Mouse (Mus musculus): ENCODE results near the gene As3mt.
"Not testable (repeated sequence)": the region's sequence is repeated elsewhere in the genome, so short reads cannot be mapped to it uniquely, and the experiment has no call there.

As3mt gene

DNA sequence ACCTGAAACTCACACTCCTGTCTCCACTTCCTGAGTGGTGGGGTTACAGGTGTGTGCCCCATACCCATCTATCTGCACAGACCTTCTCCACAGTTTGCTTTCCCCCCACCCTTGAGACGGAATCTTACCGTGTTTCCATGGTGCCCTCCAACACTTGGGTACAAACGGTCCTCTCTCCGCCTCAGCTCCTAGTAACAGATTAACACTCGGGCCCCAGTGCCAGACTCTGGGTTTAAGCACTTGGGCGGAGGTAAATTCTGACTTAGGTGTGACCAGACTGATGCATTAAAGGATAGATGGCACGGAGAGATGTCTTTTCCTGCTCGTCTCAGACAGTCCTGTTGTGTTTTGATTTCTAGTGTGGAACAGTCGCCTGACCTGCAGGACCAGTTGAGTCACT is 6.1 kb upstream of the As3mt start:
- no peak for DNase-seq

DNA sequence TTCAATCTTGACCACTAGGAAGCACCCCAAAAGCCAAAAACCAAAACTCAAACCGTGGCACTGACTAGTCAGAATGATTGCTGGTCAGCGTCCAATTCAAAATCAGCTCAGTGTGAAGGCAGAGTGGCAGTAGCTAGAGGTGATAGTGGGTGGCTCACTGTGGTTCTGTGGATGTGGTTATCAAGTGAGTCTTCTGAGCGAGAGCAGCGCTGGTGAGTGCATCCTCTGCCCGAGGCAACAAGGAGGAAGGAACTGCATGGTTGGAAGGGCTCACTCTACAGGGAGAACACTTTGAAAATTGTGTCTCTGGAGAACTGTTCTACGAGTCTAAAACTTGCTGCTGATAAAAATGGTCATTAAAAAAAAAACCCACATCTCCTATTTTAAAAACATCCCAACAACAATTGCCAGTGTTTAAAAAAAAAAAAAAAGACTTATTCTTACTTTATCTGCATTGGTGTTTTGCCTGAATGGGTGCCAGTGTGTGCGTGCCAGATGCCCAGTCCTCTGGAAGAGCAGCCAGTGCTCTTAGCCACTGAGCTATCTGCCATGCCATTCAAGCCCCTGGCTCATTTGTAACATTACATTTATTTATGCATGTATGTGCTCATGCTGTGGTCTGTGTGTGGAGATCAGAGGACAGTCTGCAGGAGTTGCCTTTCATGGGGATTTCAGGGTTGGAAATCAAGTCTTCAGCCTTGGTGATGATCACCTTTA is 1.3 kb upstream of the As3mt start:
- no peak for DNase-seq

DNA sequence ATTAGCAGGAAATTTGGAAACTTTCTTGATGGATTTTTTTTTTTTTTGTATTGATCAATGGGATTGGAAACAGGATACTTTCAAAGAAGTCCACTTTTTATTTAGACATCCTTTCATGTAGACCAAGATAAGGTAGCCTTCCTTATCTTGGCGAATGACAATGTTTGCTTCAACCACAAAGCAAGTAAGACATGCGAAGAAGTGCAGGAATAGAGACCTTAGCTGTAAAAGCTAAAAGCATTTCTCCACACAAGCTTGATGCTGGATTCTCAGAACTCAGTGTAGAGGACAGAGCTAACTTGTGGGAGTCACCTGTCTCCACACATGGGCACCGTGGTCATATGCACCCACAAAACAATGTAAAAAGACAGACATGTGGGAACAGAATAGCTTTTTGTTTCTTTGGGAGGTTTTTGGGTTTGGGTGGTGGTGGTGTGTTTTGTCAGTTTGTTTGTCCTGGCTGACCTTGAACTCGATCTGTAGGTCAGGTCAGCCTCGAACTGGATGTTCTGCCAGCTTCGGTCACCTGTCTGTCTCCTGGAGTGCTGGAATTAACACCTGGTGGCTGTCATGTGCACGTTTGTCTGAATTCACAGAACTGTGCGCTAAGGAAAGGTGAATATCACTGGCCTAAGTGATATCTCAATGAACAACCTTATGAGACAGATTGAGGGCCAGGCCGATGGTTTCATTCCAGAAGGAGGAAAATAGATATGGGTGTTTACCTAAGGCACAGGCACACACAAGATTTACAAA is 540 bp upstream of the As3mt start:
- no peak for DNase-seq

- no peak for DNase-seq
Measured at GRCm38 (mm10) chr19:46710614-46711013, 3.4 kb downstream of the As3mt start.

GRCm38 (mm10) chr19:46714234-46714633 is 7.0 kb downstream of the As3mt start:
- DNase-seq = no peak

DNA sequence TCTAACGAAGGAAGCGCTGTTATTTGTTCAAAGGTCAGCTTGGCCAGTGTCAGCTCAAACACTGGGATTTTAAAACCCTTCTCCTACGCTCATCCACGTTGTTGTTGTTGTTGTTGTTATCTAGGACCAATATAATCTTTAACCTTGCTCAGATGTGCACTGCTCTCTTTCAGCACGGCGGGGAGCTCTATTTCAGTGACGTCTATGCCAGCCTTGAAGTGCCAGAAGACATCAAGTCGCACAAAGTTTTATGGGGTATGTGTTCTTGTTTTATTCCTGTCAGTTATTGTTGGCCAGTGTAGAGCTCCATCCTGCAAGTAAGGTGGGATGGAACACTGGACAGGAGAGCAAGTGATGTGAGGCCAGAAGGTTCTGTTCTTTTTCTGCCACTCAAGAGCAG is 7.8 kb downstream of the As3mt start:
- DNase-seq = no peak

- no peak for DNase-seq
Measured at GRCm38 (mm10) chr19:46718150-46718549, 10.9 kb downstream of the As3mt start.

GRCm38 (mm10) chr19:46724411-46724810 is 17.2 kb downstream of the As3mt start:
- no peak for DNase-seq

- no peak for DNase-seq
Measured at GRCm38 (mm10) chr19:46726142-46726541, 18.9 kb downstream of the As3mt start.

DNA sequence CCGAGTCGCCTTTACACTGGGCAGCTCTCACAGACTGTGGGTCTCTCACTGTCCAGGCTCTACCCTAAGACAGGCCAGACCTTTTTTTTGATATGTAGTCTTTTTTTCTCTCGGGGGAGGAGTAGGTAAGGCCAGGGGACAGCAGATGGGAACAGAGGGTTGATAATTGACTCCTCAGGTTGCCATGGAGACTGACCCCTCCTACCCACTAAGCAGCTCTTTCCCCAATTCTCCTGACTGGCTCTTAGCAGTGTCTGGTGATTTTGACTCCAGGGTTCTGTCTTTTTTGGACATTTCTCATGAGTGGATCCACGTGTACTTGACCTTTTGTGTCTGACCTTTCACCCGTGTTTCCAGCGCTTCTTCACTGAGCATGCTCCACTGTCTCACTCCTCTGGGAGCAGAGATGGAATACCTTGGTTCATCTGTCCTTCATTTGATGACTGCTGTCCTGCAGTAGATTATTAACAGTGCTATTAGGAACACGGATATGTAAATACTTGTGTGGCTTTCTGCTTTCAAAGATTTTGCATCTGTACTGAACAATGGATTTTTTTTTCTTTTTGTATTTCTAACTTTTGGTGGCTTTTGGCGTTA is 20.0 kb downstream of the As3mt start:
- no peak for DNase-seq

DNA sequence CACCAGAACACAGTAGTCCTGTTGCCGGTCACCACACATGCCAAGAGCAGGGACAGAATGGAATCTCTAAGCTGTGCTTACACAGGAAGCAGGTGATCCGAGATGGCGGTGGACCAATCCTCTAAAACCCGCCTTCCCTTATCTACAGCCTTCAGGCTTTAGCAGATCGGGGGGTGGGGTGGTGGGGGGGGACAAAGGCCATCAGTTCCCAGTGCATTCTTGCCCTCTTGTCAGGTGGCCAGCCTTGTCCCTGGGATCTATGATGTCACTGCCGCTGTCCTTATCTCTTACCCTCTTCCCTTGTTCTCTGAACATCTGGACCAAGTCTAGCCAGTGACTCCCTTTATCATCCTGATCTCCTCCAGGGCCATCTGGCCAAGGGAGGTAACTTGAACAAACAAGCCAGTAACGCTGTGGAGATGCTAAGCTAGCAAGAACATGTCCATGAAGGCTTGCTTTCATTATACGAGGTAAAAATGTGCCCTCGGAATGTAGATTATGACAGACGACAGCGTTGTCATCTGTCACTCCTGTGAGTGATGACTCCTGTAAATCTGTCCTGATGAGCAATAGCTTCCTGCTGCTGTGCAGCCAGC is 20.8 kb downstream of the As3mt start:
- no peak for DNase-seq

- DNase-seq = no peak
Measured at GRCm38 (mm10) chr19:46728909-46729308, 21.7 kb downstream of the As3mt start.

DNA sequence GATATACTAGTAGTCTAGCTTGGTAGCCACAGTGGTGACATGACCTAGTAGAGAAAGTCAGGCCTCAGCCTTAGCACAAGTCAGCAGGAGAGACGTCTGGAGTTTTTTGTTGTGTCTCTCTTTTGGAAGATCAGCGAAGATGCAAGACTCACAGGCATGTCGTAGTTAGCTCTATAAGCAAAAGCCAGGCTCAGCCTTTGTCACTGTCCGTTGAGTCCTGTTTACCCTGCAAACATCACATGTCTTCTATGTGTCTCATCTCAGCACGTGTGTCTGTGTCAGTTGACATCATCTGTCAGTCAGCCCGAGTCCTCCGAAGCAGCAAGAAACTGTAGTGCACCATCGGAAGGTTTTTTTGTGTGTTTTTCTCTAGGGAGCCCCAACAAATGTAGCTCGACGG is 24.1 kb downstream of the As3mt start:
- no peak for DNase-seq

DNA sequence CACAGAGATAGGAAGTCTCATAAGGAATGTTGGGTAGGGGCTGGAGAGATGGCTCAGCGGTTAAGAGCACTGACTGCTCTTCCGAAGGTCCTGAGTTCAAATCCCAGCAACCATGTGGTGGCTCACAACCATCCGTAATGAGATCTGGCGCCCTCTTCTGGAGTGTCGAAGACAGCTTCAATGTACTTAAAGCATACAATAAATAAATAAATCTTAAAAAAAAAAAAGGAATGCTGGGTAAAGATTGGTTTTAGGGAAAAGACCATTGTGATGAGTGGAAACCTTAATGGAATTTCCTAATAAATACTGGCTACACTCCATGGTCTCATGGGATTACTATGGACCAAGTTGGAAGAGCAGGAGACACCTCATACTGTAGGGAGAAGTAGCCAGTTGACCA is 25.4 kb downstream of the As3mt start:
- DNase-seq = not testable (repeated sequence)

GRCm38 (mm10) chr19:46733626-46734025 is 26.4 kb downstream of the As3mt start:
- no peak for DNase-seq

DNA sequence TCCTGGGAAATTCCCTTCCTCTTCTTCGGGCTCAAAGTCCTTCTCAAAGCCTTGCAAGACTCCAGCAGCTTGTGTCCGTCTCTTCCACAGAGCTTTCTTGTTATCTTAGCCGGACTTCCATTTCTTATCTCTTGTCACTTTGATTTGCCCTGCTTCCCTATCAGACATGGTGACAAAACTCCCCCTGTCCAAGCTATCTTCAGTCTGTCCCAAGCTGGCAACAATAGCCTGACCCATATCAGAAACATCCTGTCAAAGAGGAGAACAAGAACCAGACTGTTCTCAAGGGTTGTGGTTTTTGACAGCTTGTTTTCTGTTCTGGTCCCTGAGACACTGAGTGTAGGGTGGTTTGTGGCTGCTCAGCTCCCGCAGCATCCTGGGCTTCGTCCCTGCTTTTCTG is 28.0 kb downstream of the As3mt start:
- no peak for DNase-seq

DNA sequence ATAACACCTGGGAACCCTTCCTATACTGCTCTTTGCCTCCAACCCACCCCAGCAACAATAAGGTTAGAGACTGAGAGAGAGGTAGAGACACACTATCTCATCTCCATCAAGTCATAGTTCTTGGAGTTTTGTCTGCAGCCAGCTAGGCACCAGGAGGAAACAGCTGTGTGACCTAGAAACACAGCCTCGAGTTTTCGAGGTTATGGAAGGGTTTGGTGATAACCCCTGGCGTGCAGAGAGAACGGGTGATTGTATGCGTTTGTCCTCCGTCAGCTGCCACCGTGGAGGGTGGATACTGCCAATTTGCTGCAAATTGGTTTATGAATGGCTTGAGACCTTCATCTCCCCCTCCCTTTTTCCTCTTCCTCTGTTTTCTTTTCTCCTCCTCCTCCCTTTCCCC is 29.8 kb downstream of the As3mt start:
- no peak for DNase-seq

- peak; percentile 81 for DNase-seq
Measured at GRCm38 (mm10) chr19:46740341-46741008, 33.2 kb downstream of the As3mt start.

GRCm38 (mm10) chr19:46741574-46741973 is 34.3 kb downstream of the As3mt start:
- DNase-seq = no peak

DNA sequence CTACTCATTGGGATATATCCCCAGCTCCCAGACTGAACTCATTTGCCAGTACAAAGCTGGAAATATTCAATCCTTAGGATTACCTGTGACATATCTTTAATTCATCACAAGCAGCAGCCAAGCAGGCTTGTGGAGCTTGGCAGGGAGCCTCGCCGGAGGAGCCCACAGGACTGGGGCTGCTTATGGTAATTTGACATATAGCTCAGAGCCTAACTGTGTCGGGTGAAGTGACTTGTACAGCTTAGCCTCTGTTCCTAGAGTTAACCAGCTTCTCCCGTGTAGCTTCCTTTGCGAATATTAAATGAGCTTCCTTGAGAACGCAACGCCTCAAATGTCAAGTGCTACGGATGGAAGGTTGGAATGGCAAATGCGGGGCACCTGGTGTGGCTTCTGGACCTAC is 37.4 kb downstream of the As3mt start:
- no peak for DNase-seq

- DNase-seq = no peak
Measured at GRCm38 (mm10) chr19:46747799-46748198, 40.5 kb downstream of the As3mt start.

DNA sequence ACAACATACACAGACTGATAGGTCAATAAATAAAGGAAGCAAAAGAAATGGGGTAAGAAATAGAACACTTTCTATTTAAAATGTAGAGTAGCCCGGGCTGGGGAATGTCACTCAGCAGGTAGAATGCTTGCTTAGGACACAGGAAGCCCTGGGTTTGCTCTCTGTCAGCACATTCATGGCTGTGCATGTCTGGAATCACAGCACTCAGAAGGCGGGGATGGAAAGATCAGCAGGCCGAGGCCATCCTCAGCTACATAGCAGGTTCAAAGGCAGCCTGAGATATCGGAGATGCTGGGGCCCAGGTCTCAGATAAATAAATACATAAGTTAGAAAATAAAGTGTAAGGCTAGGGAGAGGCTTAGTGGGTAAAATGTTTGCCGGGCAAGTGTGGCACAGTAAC is 45.0 kb downstream of the As3mt start:
- DNase-seq = no peak

DNA sequence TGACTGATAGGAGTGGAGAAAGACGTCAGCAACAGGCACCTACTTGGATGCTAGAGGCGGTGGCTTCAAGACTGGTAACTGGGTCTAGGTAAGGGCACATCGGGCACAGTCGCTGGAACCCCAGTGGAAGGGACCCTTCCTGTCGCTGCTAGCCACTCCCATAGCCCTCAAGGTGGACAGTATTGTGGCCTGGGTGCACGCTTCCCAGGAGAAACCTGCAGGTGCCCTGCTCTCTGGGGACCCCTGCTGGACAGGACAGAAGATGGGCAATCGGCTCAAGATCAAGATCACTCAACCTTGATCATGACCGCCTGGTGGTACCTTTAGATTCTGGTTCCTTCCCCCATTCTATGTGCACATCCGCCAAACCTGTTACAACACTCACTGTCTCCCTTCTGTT is 47.8 kb downstream of the As3mt start:
- DNase-seq = peak; percentile 45
